7 mouse cellular contexts compared by ENCODE assay signal in the genomic region with DNA sequence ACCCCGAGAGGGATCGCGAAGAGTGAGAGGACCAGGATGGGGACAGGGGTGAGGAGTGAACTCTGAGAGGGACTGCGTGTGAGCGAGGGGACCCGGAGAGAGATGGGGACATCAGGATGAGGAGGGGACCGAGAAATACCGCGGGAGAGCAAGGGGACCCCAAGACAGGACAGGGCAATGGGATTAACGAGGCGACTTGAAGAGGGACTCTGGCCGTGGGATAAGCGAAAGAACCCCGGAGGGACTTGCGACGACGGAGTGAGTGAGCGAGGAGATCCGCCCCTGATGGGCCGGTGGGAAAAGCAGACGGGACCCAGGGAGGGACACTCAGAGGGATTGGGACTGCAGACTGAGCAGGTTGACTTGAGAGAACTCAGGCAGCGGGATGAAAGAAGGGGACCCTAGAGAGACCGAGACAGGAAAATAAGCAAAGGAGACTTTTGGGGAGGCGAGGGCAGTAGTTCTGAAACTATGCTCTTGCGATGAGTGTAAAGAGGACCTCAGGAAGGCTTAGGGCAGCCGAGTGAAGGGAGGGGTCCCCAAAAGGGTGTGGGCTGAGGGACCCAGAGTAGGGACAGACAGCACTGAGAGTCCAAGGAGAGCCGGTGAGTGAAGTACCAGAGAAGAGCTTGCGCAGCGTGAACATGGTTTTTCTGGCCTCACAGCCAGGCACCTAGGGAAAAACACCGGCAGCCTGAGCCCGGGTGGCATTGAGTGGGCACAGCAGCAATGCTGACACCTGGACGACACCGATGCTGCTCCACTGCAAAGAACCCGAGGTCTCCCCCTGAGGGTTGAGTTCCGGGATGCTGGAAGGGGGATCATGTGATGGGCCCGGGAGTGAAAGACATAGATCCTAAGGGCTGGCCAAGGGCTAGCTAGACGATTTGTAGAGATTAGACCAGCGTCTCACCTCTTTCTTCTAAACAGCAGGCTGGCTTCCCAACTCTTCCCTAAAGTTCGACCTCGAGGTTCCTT. TPM values are rescaled to one million over a fixed set of nuclear protein-coding genes. Genes with fewer than 3 reads are reported as not detected.
A peak's percentile ranks its signal among the peaks of the same experiment; 100 is the strongest.
DNase-seq lines count a peak whose midpoint lies in the region; ATAC-seq lines count a peak whose summit lies in the region.

No protein-coding gene starts in this region.

- no peak for ATAC-seq in megakaryocyte, adult 5-6 weeks (ENCODE audit: poor library complexity, severe bottlenecking)
- ATAC-seq in liver, embryonic 12.5 days, result no peak

- H3K27me3 ChIP-seq in megakaryocyte, embryonic 14.5 days (replicated peaks), result no peaks in the 10 kb centered on the region
- H3K27me3 ChIP-seq in embryonic facial prominence, embryonic 10.5 days (replicated peaks; ENCODE audit: low read depth, poor library complexity, severe bottlenecking), result peaks cover 27% of the 10 kb centered on the region
- H3K27me3 ChIP-seq in liver, embryonic 12.5 days (replicated peaks), result no peaks in the 10 kb centered on the region

- peak overlapping the region; percentile 90 for H3K4me2 ChIP-seq in liver, embryonic 12.5 days

- peak overlapping the region; percentile 96 for H3K4me3 ChIP-seq in megakaryocyte, embryonic 14.5 days (replicated peaks)
- peak overlapping the region; percentile 88 for H3K4me3 ChIP-seq in embryonic facial prominence, embryonic 10.5 days
- peak overlapping the region; percentile 89 for H3K4me3 ChIP-seq in liver, embryonic 12.5 days

- H3K27ac ChIP-seq in embryonic facial prominence, embryonic 10.5 days (replicated peaks), result peak overlapping the region; percentile 54; the same call in 1 of the 2 replicates
- H3K27ac ChIP-seq in liver, embryonic 12.5 days, result peak overlapping the region; percentile 87

- intact Hi-C loops in heart, postnatal 10 days (cut with DNase I), result no loop called here

- 1% methylated on average over 40 of the region's 40 CpGs for WGBS in embryonic facial prominence, embryonic 10.5 days
- 3% methylated on average over 40 of the region's 40 CpGs for WGBS in liver, embryonic 12.5 days (ENCODE audit: insufficient replicate concordance)

- peak overlapping the region; percentile 93 for H3K9ac ChIP-seq in liver, embryonic 12.5 days

- peaks cover 83% of the 10 kb centered on the region for H3K4me1 ChIP-seq in megakaryocyte, embryonic 14.5 days
- H3K4me1 ChIP-seq in embryonic facial prominence, embryonic 10.5 days, result peaks cover 31% of the 10 kb centered on the region
- H3K4me1 ChIP-seq in liver, embryonic 12.5 days, result peaks cover 81% of the 10 kb centered on the region

- H3K9me3 ChIP-seq in megakaryocyte, embryonic 14.5 days, result no peaks in the 10 kb centered on the region
- H3K9me3 ChIP-seq in embryonic facial prominence, embryonic 10.5 days, result no peaks in the 10 kb centered on the region
- H3K9me3 ChIP-seq in liver, embryonic 12.5 days (replicated peaks), result 0 out of 2 replicates have a peak, but pooled peaks cover 2% of the 10 kb centered on the region

- DNase-seq in embryonic facial prominence, embryonic 10.5 days (ENCODE audit: low spot score), result peak; percentile 23
- DNase-seq in heart, postnatal 10 days, result peak; percentile 19 to 38
- peak; percentile 34 to 77 for DNase-seq in spleen, postnatal 4 days (ENCODE audit: low spot score in 2 of 2)
- DNase-seq in gastrocnemius, adult 8-10 months (ENCODE audit: low spot score in 2 of 2), result no peak

- H3K36me3 ChIP-seq in megakaryocyte, embryonic 14.5 days (replicated peaks; ENCODE audit: low read length), result peaks cover 27% of the 10 kb centered on the region
- no peaks in the 10 kb centered on the region for H3K36me3 ChIP-seq in embryonic facial prominence, embryonic 10.5 days (replicated peaks)
- H3K36me3 ChIP-seq in liver, embryonic 12.5 days, result peaks cover 19% of the 10 kb centered on the region

RNA-seq across cellular contexts. Expression of gene Taok3, which starts 0.8 kb away (rescaled TPM):
- polyA plus RNA-seq in megakaryocyte, embryonic 14.5 days (2012; ENCODE audit: insufficient read depth, low replicate concordance), result 75.0 and 157 TPM in 2 replicates
- total RNA-seq in megakaryocyte, adult 5-6 weeks (2015), result 73.8 and 80.2 TPM in 2 replicates
- 57.5 and 72.8 TPM in 2 replicates for total RNA-seq in megakaryocyte, adult 5-6 weeks (2017)
- 8.1 TPM in 2 replicates for polyA plus RNA-seq in embryonic facial prominence, embryonic 10.5 days (2016; fragmentation: Nextera tagmentation; extraction: Ambion mirVana)
- total RNA-seq in heart, postnatal 10 days (2021), result 1 to 10 TPM; 9.4 to 10.0 TPM
- 67.9 and 68.6 TPM in 2 replicates for polyA plus RNA-seq in liver, embryonic 12.5 days (2016; fragmentation: Nextera tagmentation; extraction: Ambion mirVana)
- 1 to 10 TPM; 3.0 to 4.5 (median 3.7) TPM for total RNA-seq in gastrocnemius, adult 8-10 months (2022)

RNA-seq across cellular contexts. Expression of gene Suds3, which starts 4.9 kb away (rescaled TPM):
- 37.1 and 38.0 TPM in 2 replicates for polyA plus RNA-seq in megakaryocyte, embryonic 14.5 days (2012; ENCODE audit: insufficient read depth, low replicate concordance)
- total RNA-seq in megakaryocyte, adult 5-6 weeks (2015), result 18.0 and 18.8 TPM in 2 replicates
- total RNA-seq in megakaryocyte, adult 5-6 weeks (2017), result 93.5 and 102 TPM in 2 replicates
- 74.6 and 76.4 TPM in 2 replicates for polyA plus RNA-seq in embryonic facial prominence, embryonic 10.5 days (2016; fragmentation: Nextera tagmentation; extraction: Ambion mirVana)
- total RNA-seq in heart, postnatal 10 days (2021), result 10 to 100 TPM; 63.7 to 88.5 TPM
- polyA plus RNA-seq in liver, embryonic 12.5 days (2016; fragmentation: Nextera tagmentation; extraction: Ambion mirVana), result 61.2 and 66.4 TPM in 2 replicates
- 10 to 100 TPM; 76.0 to 91.9 (median 89.6) TPM for total RNA-seq in gastrocnemius, adult 8-10 months (2022)

Comparison
In these comparisons a context has a peak if more than half of its experiments do, and no peak if none do; other contexts are left out.
1. DNase-seq: peak in embryonic facial prominence, embryonic 10.5 days (single experiment), heart, postnatal 10 days (2 of 2) and spleen, postnatal 4 days (2 of 2); none in gastrocnemius, adult 8-10 months (0 of 2).
2. RNA of gene Taok3, which starts 0.8 kb away (total RNA-seq): 57.5 to 80.2 TPM in megakaryocyte, adult 5-6 weeks; 9.4 to 10.0 TPM in heart, postnatal 10 days and 3.0 to 4.5 TPM in gastrocnemius, adult 8-10 months; every median in the first group is over 4 times any median in the second.
3. Peak in every context shown above with its lines, with median percentiles within 50 percentile points of each other: H3K4me3 ChIP-seq.